Mouse (Mus musculus) brain, adult 2 months (tissue): ENCODE results near the gene Tecta.

Experiments used
- DNase-seq: peaks from one replicate; pipeline ENCODE4 v3.0.0; 2011; ENCODE audit warnings: low read depth, low spot score

The Tecta gene

GRCm38 (mm10) chr9:42320616-42321015 lies 79.1 kb downstream of the Tecta start:
- no peak for DNase-seq

- peak; percentile 58 for DNase-seq
These were observed 81.2 kb downstream of the Tecta start for GRCm38 (mm10) chr9:42318455-42318987.

- no peak for DNase-seq
These were observed 82.4 kb downstream of the Tecta start for GRCm38 (mm10) chr9:42317337-42317736.

- DNase-seq: no peak
These were observed 83.9 kb downstream of the Tecta start for GRCm38 (mm10) chr9:42315816-42316215.

GRCm38 (mm10) chr9:42314959-42315358 lies 84.8 kb downstream of the Tecta start:
- DNase-seq: no peak

GRCm38 (mm10) chr9:42314388-42314787 lies 85.3 kb downstream of the Tecta start:
- DNase-seq: no peak

GRCm38 (mm10) chr9:42313872-42314271 lies 85.9 kb downstream of the Tecta start:
- peak; percentile 74 for DNase-seq

- no peak for DNase-seq
These were observed 88.4 kb downstream of the Tecta start for GRCm38 (mm10) chr9:42311311-42311710.

GRCm38 (mm10) chr9:42303894-42304293 lies 95.8 kb downstream of the Tecta start:
- DNase-seq: no peak

GRCm38 (mm10) chr9:42301082-42301633 lies 98.6 kb downstream of the Tecta start:
- peak; percentile 55 for DNase-seq

GRCm38 (mm10) chr9:42296297-42296922 lies 103.3 kb downstream of the Tecta start:
- no peak for DNase-seq

GRCm38 (mm10) chr9:42294131-42294530 lies 105.6 kb downstream of the Tecta start:
- DNase-seq: no peak

- DNase-seq: no peak
These were observed 106.1 kb downstream of the Tecta start for GRCm38 (mm10) chr9:42293596-42293995.

GRCm38 (mm10) chr9:42293051-42293450 lies 106.7 kb downstream of the Tecta start:
- DNase-seq: no peak

- no peak for DNase-seq
These were observed 120.1 kb downstream of the Tecta start for GRCm38 (mm10) chr9:42279676-42280075.
